Mouse (Mus musculus) fat pad, adult 2 months (tissue): ENCODE results near the gene Nxt1.
A peak's percentile ranks its signal among the peaks of the same experiment; 100 is the strongest.

Source experiments
- DNase-seq: peaks from one replicate; pipeline ENCODE4 v3.0.0-alpha.2; 2011; ENCODE audit warnings: low read depth, low spot score; ENCODE audit errors: extremely low read depth

Nxt1 gene

DNA sequence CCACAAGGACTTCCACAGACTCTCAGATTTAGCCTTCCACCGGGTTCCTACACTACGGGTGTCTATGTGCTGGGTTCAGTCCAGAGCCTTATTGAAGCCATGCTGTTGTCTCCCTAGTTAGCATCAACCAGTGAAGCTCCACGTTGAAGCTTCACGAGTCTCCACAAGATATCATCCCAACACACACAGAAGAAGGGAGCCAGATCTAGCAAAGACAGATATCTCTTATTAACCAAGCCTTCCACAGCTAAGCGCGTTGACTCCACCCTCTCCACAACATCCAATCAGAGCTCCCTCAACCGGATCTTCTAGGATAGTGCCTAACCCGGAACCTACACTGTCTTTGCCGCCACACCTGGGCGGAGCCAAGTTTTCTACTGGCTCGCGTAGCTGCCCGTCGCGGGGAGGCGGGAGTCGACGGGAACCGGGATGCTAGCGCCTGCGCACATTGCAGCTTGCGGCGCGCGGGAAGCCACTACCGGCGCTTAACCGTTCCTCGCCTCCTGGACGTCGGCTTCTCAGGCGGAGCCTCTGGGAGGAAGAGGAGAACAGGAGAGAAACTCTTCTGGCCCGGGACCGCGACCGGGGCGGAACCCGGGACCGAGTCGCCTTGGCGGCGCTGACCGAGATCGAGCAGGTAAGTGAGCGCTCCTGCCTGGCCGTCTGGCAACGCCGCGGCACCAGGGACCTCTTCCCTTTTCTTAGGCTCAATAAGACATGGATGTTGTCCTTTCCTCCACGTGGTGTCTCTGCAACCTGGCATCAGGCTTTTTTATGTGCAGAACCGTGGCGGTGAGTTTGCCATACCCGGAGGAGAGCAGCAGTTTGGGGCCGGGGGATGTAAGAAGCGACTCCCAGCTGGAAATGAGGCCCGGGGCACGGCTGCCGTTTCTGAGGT, at the start of gene Nxt1:
TSS of gene Nxt1 (plus strand) at position 403 of the 898 bp plus-strand sequence.
- peak; percentile 76 for DNase-seq

DNA sequence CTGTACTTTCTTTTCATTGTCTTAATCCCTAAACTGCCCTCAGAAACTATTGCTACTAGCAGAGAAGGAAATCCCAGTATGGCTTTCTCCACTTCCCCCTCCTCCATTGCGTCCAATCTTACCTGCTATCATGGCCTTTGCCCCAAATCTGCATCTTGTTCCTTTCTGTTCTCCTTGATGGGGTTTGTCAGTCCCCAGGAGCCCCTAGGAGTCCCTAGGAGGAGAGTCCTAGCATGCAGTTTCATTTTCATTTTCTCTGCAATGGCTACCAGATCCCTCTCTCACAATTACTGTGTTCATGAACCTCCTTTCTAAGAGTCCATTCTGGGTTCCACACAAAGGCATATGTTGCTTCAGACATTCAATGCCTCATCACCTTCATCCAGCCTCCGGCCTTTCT, 49.3 kb upstream of the Nxt1 start:
- no peak for DNase-seq

DNA sequence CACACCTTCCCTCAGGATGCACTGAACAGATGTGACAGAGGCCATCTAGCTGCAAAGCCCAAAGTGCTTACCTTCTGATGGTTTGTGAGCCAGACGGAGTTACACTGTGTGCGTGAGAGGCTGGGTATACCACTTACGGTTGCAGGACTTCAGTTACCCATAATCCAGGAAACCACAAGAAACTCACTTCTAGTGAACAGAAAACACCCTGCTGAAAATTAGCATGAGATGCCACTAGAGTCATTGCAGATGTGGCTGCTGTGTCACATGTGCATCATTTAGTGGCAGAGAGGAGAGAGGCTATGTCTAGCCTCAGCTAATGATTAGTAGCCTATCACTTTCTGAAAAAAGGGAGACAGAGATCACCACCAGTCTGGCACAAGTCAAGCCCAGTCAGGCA, 47.9 kb upstream of the Nxt1 start:
- DNase-seq = no peak

DNA sequence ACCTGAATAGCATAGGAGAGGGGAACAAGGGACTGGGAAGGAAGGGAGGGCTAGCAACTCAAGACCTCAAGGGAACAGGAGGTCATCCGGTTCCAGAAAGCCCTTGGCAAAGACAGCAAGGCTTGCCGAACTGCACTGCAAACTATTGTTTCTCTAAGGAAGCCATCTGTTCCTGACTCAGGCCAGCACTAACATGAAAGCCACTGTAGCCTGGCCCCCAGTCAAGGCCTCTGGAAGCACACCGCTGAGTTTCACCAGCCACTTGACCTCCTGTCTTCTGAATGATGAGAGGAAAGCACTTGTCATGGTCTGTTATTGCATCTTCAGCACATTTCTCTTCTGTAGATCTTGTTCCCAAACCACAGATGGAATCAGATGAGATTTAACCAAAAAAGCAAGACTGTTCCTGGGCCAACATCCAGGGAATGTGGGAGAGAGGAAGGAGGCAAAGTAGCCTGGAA, 45.4 kb upstream of the Nxt1 start:
- no peak for DNase-seq

DNA sequence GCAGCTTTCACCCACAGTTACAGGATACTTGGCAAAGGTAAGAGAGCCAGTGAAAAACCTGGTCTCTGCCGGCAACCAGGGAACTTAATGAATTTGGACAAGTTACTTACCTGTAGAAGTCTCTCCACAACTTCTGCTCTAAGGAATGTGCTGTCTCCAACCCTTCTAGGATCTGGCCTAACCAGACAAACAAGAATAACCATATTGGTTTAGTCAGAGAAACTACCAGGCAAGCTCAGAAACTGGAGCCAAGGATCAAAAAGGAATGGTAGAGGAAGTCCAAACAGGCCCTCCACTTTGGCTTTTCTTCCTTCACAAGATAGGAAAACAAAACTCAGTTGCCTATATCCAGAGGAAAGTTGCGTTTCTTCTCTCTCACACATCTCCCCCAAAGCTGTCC, 41.4 kb upstream of the Nxt1 start:
- DNase-seq = peak; percentile 71

DNA sequence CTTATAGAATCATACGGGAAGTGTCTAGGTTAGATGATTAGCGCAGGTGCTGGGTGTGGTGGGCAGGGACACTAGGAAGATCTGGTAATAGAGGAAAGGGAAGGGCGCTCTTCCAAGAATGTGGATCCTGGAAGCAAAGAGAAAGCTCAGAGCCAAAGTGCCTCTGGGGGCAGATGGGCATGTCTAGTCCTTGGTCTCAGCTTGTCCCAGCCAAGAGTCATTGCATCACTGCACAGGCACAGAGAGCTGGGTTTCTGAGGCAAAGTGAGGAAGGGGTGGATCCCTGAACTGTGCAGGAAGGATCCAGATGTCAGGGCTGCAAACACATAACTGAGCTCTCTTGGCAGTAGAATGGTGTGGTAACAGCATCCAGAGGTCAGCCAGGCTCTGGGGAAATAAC, 40.8 kb upstream of the Nxt1 start:
- DNase-seq = peak; percentile 84

DNA sequence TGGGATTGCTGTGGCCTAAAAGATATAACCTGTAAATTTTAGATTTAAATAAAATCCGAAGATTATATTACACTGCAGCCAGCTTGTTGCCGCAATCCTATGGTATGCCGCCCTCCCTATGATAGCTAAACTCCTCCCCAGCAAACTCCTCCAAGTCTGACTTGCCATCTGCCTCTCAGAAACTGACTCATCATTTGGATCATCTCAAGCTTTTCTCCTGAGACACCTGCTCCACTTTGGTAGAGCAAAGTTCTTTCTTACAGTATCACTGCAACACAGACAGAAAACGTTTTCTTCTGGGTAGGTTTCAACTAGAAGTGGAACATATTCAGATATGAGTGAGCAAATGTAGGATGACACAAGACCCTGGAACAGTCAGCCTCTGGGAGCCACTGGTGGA, 37.9 kb upstream of the Nxt1 start:
- DNase-seq = no peak

DNA sequence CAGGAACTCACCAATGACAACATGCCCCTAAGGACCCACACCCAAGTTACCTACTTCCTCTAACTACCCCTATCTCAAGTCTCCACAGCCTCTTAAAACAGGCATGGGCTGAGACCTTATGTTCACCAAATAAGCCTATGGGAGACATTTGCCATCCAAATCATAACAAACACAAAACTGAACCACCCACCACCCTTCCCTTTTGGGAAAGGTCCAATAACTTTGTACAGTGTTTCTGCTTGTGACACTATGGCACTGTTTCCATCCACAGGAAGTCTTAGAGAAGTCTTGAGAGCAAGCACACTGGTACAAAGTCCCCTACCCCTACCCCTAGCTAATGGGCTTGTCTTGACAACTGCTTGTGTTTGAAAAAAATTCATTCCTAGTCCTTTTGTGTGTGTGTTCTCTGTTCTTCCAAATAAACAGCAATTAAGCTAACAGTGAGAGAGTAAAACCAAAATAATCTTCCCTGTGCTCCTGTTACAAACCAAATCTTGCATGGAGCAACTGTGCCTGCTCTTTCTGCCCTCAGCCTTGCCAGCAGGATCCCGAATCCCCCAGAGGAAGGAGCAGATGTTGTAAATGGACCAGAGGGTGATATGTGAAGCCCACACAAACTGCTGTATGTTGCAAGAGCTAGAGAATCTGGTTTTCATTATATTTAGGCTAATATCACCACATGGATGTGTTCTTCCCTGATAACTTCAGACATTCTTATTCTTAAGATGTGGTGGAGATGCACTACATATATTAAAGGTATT, 29.6 kb upstream of the Nxt1 start:
- DNase-seq = no peak

DNA sequence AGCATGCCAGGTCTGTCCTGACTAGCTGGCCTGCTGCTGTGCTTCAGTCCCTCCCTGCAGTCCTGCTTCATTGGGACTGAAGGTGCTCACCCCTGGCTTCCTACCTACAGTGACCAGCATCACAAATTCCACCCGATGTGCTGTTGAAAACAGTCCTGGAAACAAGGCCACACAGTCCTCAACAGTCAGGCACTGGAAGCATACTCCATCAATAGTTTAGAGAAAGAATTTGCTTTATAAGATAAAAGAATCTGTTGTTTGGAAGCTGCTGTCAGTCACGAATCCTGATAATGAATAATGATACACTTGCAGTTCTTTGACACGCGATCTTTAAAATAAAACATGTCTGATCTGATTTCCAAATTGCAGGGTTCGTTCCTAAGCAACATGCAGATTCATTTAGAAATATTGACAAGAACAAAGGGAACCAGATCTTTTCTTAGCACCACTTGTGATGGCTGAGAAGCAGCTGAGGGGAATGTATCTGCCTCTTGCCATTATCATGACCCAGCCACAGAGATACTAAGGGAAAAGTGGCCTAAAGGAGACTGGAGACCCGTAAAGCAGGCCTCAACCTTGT, 27.9 kb upstream of the Nxt1 start:
- DNase-seq = no peak

DNA sequence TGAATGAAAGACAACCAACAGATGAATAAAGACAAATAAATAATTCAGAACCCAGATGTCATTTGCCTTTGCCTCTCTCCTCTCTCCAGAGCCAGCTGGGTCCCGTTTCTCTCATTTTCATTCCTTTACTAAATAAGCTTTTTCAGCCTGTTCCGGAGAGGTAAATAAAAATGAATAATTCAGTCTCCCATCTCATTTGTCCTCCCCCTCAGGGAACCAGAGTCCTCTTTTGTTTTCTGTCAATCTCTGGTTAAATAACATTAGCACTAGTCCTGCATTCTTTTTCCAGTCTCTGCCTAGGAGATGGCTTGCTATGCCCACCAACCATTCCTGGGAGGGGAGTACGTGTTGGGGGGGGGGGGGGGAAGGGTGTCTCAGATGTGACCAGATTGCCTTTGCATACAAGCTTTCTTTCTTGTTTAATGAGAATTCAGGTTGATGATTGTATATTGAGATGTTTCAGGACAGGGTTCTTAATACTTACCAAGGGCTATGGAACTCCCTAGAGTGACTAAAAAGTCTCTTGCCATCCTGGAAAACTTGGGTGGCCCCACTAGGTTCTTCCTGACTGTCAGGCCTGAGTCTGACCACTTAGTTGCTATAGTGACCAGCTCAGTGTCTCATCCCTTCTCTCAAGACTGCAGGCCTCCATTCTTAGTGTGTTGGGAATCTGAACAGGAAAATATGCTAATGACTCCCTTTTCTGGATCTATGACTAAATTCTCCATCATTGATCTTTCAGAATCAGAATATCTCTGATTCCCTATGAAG, 21.6 kb upstream of the Nxt1 start:
- no peak for DNase-seq

DNA sequence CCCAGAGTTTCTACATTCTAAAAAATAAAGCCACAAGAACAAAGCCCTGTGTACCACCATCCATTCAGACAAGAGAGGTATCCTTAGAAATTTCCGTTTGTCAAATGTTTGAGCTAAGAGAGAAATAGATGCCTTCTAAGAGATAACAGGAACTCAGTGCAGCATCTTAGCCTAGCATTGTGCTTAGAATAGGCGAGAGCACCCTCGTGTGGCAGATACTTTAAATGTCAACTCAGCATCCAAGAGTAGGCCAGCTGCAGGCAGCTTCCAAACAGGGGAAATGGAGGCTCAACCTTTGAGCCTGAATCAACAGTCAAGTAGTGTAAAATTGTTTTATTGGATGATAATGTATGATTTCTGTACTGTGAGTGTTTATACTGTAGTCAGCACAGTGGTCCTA, 17.4 kb upstream of the Nxt1 start:
- DNase-seq = no peak

DNA sequence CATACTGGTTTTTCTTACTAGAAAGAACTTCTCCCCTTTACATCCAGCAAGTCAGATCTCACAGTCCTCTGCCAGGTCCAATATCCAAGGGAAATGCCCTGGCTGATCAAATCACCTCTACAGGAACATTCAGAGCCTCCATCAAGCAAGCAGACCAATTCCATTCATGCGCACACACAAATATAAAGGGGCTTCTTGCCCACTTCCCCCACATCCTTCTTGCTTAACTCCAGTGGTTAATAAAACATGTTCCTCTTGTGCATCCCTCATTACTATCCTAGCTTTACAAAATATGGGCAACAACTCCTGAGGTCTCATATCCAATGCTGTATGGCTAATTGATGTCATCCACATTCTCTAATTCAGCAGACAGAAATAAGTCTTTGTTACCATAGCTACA, 8.9 kb upstream of the Nxt1 start:
- DNase-seq = no peak

DNA sequence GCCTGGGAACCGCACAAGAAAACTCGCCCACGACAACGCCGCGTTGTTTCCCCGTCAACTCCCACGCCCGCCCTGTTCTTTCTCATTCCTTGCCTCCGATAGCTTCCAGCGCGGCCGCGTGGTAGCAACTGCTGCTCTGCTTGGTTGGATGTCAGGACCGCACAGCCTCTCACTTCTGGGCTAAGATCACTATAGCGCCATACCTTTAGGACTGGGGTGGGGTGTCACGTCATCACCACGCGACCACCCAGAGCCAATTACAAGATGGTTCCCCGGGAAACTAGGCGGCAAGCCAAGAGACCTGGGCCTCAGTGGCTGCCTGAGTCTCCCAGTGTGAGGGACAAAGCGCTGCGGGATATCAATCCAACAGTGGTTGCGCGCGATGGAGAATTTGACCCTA, 5.4 kb downstream of the Nxt1 start:
- no peak for DNase-seq

DNA sequence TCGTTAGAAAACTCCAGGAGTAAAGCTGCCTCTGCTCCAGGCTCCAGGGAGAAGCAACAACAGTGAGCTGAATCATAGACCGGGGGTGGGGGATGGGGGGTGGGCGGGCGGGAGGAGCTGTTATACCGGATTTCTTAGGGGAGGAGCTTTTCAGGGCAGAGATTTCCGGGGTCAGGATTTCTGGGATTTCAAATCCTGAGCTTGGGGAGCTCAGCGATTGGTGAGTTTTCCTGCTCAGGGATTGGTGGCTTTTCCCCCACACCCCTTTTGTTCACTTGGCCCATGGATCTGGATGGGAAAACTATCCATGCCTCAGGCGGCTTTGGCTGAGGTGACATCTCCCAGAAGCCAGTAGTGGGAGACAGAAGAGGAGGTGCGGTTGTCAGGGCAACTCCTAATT, 6.9 kb downstream of the Nxt1 start:
- peak; percentile 85 for DNase-seq

DNA sequence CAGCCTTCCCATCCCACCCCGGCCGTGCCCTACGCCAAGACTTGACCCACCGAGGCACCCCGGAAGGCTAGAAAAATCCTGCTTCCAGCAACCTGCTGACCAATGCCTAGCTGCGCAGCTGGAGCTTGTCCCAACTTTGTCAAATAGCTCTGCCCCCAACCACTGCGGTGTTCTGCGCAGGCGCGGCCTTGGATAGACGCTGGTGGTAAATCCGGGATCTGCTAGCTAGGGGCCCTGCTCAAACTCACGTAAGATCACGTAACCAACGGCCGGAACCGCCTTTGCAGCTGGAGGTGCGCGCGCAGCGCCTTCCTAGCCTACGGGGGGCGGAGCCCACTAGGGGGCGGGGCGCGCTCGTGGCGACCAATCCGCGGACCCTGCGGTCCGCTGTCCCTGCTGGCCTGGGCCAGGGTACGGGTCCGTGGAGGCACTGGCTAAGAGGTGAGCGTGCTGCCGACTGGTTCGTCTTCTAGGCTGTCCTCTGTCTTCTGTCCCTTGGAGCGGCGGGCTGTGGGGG, 8.4 kb downstream of the Nxt1 start, which contains the start of gene Gzf1:
TSS of gene Gzf1 (plus strand) at position 249 of the 517 bp plus-strand sequence.
- DNase-seq = peak; percentile 81

DNA sequence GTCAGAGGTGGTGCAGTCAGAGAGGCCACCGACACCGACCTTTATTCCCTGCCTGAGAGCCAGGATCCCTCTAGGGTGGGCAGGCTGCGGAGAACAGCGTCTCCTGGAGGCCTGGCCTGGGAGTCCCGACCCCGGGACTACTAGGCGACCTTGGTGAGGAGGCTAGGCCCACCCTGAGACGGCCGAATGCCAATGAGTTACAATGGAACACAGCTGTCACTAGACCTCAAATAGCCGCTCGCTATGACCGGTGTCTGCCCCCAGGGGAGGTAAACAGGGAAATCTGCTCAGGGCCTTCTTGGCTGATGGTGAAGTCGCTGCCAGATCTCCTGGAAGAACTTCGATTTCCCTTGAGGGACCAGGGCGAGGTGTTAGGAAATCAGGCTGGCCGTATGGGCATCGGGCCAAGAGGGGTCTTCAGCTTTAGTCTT, 9.1 kb downstream of the Nxt1 start:
- no peak for DNase-seq

DNA sequence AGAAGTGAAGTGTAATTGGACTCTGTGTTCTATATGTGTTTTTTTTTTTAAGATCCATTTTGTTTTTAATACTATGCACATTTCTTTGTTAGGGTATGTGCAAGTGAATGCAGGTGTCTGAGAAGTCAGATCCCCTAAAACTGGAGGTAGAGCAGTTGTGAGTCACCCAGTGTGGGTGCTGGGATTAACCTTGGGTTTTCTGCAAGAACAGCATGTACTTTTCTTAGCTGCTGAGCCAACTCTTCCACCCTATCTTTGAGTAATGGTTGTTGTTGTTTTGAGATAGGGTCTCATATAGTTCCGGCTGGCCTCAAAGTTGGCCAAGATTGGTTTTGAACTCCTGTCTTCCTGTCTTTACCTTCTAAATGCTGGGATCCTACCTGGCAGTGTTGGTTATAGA, 10.6 kb downstream of the Nxt1 start:
- DNase-seq = peak; percentile 68

DNA sequence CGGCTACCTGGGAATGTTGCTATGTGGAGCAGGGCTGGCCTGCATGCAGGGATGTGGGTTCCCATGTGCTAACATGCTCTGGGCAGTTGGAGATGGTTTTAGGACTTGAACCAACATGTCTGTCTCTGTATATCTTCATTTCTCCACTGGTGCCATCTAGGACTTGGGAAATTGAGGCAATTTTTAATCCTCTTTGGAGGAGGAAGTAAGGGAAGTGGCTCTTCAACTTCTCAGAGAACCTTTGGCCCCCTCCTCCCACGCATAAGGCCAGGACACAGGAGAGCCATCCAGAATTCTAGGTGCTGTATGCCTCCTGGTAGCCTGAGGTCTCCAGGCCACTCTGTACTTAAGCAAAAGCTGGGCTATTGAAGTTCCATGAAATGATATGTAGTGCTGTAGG, 12.6 kb downstream of the Nxt1 start:
- peak; percentile 81 for DNase-seq

DNA sequence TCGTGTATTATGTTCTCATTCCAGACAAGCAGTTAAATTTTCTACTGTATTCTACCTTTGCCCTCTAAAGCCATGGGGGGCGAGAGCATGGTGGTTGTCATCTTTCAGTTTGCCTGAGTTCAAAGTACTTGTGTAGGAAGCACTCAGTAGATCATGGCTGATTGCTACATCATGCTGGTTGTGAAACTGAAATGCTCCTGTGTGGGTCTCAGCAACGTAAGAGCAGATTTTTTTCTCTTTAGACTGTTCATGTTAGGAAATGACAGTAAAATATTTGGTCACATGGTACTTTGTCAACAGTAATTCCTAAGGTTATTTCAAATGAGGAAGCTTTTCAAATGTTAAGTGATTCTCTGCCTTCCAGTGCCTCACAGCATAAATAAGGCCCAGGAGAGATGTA, 13.3 kb downstream of the Nxt1 start:
- peak; percentile 75 for DNase-seq

DNA sequence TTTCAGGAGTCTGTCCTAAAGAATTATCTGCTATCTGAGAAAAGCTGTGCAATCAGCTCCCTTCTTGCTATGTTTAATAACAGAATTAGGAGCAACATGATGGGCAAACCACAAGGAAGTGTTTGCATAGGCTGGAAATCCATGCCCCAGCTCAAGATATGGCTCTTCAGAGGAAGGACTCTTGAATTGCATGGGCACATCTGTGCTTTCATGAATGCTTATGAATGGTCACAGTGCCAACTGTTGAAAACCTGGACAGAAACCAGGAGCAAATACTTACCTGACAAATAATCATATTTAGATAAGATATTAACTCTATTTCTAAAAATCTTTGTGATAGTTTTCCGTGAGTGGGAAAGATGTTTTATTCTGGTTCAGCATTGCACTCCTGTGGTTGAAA, 14.5 kb downstream of the Nxt1 start:
- DNase-seq = no peak

DNA sequence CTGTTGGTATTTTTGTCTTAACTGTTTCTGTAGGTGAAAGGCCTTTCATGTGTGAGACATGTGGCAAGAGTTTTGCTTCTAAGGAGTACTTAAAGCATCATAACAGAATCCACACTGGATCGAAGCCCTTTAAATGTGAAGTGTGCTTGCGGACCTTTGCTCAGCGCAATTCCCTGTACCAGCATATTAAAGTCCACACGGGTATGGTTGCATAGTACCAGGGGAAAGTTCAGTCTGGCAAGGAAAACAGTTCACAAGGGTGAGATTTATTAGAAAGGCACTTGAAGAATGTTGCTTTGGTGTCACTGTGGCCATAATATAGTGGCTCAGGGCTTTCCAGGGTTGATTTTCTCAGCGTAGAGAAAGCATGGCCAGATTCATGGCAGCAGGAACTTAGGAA, 15.6 kb downstream of the Nxt1 start:
- DNase-seq = no peak
